Mouse (Mus musculus): ENCODE measurements at regions not wholly inside any gene's neighbourhood (a gene's known extent, or its start where the extent isn't known, plus 50 kb on each side); places are given as distances from the start of the nearest gene placed in this dataset.
"Not testable (repeated sequence)": the region's sequence is repeated elsewhere in the genome, so short reads cannot be mapped to it uniquely, and the experiment has no call there.

DNA sequence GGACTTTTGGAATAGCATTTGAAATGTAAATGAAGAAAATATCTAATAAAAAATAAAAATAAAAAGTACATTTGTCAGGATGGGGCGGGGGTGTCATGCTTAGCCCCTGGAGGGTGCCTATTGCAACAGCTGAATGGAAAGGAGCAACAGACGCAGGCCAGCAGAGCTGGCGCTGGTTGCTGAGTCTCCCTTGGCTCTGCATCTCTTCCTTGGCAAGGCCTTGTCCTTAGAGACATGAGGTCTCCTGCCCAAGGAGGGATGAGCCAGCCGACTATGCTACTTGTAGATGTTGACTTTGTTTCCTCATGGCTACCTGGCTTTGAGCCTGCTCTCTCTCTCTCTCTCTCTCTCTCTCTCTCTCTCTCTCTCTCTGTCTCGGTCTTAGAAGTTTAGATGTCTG is 166.4 kb downstream of the Opa1 start:
- DNase-seq (ENCODE audit: low spot score), result no peak

DNA sequence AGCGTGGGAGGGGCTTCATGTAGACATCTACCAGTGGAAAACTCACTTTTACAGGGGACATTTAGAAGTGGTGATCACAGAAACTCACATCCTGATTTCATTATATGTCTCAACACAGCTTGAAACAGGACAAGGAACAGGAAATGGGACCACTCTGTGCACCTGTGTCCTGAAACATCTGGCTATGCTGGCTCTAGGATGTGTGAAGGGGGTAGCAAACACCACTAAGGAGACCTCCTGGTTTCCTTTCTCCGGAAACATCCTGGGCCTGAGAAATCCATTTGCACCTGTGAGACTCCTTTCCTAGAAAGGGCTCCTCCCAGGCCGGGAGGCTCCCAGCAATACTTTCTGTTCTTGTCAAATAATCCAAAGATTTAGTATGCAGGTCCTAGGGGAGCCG is 167.1 kb downstream of the Opa1 start:
- DNase-seq (ENCODE audit: low spot score), result no peak

DNA sequence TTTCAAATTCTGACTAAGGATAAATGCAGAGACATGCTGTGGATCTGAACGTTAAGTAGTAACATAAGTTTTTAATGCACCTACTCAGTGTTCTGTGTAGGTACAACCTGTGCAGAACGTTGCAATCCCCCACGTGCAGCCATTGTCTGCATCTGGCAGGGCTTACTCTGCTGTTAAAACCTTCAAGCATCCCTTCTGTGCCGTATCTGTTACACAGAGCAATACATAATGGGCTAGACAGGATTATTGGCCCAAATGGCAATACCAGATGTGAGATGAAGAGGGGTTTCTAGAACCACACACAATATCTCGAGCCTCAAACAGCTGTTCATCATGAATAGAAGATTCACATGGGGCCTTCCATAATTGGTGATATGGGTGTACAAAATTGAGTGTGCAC is 170.0 kb downstream of the Opa1 start:
- no peak for DNase-seq (ENCODE audit: low spot score)

DNA sequence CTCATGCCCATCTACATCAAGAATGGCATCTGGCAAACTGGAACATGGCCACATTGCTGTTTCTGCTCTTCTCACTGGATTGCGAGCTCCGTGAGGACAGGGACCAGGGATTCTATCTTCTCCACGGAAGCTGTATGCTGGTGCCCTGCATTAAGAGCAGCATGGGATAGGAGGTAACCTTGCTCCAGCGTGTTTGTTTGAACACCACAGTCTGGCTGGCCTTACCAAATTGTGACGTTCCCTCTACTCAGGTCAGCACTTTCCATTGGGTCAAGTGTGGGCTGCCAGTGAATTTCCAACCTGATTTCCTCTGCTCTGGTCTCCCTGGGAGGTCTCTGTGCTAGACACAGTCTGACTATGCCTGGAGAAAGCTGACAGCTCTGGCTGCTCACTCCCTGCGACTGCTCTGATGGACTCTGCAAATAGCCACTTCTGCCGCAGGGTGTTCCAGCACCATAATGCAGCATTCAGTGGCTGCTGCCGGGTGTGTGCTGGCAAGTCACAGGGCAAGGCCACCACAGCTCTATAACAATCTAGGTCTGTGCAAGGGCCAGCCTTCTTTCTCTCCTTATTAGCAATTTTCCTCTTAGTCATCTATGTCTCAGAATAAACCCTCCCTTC is 175.6 kb downstream of the Opa1 start:
- no peak for DNase-seq (ENCODE audit: low spot score)

DNA sequence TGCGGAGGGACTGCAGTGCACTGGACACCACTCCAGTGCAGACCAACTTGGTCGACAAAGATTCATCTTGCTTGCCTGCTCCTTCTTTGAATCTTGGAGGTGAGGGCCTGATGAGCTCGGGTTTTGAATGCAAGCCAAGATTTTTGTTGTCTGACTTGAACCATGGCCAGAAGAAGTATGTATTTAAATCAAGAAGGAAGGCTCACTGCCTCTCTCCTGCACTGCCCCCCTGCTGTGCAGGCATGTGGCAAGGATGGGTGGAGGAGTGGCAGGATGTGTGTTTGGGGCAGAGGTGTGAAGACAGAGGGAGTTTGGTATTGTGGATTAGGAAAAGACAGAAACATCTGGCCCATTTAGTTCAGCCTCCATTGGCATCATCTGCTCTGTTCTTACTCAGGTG is 179.1 kb downstream of the Opa1 start:
- DNase-seq (ENCODE audit: low spot score), result no peak

DNA sequence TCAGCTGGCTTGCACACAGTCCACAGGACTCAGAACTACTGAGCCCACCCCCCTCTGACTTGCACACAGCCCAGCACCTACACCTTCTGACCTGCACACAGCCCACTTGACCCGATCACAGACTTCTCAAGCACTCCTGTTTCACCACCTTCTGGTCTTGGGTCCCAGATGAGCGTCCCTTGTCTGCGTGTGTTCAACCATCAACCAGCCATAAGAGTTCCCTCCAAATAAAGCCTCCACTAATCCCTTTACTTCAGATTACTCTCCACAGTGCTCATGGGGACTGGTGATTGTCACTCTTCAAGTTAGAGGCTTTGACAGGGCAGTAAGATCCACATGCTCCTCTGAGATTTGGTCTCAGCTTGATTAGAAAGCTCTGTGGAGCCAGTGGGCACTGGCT is 180.3 kb downstream of the Opa1 start:
- no peak for DNase-seq (ENCODE audit: low spot score)

DNA sequence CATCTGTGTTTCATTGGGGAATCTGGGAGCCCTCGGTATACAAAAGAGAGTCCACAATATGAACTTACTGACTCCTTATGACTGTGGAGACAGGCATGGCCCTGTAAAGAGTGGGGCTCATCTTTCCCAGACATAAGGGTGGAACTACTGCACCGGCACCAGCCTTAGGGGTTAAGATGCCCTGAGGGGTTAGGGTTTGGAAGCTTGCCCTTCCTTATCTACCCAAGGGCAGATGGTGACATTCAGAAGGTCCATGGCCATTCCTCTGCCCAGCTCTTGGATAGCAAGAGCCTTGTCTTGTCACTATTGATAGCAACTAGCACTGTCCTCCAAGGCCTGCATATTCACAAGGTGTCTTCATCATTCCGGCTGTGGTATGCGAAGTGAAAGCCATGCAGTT is 181.5 kb downstream of the Opa1 start:
- no peak for DNase-seq (ENCODE audit: low spot score)

DNA sequence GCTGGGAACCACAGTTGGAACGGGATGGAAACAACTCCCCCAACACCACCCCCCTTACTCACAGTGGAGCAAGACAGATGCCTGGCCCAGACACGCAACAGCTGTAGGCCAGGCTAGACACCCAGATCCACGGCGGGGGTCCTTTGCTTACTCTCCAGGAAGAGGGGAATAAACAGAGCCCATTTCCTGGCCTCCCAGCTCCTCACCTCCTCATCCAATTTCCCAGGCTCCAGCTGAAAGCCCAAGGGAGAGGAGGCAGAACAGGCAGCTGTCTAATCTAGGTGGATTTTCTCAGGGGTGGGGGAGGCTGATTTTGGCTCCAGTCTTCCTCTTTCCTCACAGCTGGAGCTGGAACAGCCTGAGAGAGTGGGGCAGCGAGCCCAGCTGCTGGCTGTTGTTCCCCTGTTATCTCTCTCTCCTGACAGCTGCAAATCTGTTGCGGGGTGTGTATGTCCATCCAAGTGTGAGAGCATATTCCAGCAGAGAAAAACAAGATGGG is 182.7 kb downstream of the Opa1 start:
- DNase-seq (ENCODE audit: low spot score), result no peak

DNA sequence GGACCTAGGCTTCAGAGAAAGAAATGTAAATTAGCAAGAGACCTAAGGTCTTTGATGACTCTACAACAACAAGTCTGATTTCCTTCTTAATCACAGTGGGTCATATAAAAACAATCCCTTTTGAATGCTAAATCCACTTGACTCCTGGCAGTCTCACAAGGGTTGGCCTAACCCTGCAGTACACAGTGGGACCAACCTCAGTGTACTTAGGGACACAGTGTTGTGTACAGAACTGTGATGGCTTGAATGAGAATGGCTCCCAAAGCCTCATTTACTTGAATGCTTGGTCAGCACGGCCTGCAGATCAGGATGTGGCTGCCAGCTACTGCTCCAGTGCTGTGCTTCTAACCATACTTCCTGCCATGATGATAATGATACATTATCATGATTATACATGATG is 185.2 kb downstream of the Opa1 start:
- DNase-seq (ENCODE audit: low spot score), result no peak

DNA sequence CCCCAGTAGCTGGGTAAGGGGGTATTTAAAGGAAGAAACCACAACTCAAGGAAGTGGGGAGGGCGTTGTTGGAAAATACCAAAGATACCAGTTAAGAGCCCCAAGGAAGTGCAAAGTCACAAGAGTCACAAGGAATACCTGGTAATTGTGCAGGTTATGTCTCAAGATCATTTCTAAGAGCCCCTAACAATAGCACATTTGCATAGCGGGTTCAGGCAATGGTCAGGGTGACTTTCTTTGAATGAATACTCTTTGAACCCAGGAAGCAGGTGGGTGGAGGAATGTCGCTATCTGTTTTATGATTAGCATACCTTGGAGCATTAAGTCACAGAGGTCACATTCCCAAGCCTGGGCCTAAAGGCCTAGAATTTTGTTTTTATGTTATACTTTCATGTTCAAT is 186.7 kb downstream of the Opa1 start:
- not testable (repeated sequence) for DNase-seq (ENCODE audit: low spot score)

DNA sequence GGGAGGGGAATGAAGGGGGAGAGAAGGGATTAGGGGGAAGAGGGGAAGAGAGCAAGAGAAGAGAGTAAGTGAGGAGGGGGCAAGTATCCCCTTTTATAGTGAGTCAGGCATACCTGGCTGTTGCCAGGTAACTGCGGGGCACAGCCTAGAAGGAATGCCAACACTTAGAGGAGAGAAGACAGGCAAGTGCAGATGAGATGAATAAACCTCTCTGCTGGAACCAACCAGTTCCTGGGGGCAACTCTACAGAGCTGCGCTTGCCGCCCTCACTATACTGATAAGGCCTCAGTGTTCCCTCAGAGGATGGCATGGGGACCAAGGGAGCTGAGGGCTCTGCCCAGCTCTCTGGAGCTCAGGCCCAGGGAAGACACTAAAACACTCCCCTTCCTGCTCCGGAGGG is 192.2 kb downstream of the Opa1 start:
- no peak for DNase-seq (ENCODE audit: low spot score)

DNA sequence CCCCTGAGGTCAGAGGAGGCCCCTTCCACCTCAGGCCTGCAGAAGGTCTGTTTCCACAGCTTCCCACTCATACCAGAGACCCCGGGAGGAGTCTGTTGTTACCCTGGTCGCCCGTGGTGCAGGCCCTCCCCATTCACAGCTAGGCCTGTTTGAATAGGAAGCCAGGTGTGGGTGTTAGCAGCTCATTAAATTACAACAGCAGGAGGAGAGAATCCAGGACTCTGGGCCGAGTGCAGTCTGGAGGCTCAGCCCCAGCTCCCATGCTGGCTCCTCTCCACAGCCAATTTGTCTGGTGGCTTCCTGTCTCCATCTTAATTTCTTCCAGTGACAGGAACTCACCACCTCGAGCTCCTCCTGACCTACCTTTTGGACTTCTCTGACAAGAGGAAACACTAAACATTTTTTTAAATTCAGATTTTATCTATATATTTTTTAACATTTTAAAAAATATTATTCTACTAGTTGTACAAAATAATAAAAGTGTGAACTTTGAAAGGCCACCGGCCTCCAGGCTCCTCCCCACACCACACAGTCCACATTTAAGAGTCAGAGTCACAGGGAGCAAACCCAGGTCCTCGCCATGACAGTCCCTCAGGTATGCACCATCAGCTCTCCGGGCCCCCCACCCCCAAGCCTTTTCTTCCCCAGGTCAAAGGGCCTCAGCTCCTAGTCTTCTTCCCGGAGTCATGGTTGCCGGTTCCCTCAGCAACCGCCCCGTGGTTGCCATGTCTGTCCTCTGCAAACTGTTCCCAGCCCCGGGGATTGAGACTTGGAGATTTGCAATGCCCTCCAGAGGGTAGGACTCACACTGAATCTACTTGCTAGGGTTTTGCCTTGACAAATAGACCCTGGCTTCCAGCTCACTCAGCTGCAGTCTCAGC is 192.8 kb downstream of the Opa1 start:
- DNase-seq (ENCODE audit: low spot score), result no peak

DNA sequence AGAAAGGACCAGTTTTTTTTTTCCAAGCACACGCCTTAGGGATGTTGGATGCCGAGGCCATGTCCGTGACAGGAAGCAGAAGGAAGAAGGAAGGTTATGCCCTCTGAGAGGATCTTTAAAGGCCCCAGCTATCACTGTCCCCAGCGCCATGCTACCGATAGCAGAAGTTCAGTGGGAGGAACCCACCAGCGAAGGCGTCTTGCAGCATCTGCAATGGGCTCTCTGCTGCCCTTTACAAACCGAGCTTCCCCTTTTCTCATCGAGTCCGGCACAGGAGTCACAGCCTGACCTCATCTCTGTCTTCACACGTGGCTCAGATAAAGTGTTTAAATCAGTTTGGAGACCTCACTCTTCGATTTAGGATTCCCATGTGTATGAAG is 193.5 kb downstream of the Opa1 start:
- no peak for DNase-seq (ENCODE audit: low spot score)

DNA sequence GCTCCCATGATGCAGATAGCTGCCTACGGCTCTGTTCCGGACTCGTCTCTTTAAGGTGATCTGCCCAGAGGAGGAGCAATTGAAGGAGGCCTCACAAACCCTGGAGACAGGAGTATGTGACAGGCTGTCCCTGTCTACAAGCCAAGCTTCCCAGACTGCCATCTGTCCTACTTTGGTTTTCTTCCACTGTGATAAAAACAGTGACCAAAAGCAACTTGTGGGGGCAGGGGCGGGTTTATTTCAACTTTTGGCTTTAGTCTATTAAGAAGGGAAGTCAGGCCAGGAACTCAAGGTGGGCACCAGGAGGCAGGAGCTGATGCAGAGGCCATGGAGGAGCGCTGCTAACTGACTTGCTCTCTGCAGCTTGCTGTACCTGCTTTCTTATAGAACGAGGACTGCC is 193.9 kb downstream of the Opa1 start:
- no peak for DNase-seq (ENCODE audit: low spot score)

DNA sequence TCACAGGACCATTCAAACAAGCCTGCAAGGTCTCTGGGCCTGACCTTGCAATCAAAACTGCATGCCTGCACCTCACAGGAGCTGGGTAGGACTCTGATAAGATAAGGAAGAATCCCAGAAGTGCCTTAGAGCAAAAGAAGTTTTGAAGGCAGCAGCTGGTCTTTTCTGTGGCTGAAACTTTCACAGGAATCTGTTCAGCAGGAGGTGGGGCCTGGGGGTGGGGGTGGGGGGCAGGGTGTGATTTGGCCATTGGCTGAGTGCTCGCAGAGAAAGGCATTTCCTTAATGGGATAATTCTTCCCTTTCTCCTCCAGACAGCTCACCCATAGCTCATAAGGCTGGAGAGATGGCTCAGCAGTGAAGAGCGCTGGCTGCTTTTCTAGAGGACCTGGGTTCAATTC is 195.8 kb downstream of the Opa1 start:
- no peak for DNase-seq (ENCODE audit: low spot score)

DNA sequence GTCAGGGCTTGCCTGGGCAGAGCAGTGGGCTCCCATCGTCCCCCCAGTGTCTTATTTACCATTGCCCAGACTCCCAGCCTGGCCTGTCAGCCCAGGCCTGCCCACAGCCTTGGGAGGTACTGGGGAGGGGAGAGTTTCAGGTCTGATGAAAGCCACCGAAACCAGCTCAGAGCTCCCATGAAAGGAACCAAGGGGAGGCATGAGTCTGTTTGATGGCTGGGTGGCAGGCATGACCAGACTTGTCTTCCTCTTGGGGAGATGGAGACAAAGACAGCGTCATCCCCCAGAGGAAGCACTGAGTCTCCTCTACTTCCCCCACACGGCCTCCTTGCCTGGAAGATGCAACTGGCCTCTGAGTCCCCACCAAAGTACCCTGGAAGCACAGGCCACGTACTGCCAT is 196.7 kb downstream of the Opa1 start:
- no peak for DNase-seq (ENCODE audit: low spot score)

DNA sequence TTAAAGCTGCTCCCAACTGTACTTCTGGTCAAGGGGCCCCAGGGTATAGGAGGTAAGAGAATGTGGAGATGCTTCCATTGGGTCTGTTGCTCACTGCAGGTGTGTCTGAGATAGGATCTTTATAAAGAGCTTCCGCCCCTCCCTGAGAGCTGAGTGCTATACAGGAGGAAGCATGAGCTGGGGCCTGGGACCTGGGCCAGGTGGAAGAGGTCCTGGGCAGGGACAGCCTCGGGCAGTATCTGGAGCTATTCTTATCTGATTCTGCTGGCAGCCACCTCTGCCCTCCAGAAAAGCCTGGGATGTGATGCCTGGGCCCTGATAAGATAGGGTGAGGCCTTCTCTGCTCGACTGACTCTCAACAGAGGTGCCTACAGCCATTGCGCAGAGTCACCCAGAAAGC is 203.3 kb downstream of the Opa1 start:
- no peak for DNase-seq (ENCODE audit: low spot score)

DNA sequence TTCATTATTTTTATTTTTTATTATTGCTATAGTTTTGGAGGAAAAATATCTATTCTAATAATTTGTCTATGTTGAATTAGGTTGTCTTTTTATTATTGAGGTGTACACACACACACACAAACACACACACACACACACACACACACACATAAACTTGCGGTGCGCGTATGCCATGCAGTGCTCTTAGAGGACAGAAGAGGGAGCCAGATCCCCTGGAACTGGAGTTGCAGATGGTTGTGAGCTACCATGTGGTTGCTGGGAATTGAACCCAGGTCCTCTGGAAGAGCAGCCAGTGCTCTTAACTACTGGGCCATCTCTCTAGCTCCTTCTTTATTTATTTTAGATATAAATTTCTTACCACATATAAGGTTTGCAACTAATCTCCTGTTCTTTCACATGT is 206.0 kb downstream of the Opa1 start:
- no peak for DNase-seq (ENCODE audit: low spot score)

DNA sequence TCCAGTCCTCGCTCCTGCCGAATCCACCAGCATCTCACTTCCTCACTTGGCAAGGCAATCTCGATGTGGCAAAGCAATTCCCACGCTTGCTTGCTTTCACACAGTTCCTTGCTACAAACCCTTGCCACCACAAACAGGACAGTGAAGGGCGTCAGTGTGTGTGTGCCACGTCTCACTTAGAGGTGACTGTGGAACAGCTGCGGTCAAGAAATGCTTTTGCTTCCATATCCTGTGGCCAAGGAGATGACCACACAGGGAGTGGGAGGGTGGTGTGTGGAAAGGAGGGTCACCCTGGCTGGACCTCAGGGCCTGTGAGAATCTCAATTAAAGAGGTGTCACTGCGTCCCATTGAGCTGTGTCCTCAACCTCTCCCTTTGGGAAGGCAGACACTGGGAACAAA is 207.4 kb downstream of the Opa1 start:
- no peak for DNase-seq (ENCODE audit: low spot score)

DNA sequence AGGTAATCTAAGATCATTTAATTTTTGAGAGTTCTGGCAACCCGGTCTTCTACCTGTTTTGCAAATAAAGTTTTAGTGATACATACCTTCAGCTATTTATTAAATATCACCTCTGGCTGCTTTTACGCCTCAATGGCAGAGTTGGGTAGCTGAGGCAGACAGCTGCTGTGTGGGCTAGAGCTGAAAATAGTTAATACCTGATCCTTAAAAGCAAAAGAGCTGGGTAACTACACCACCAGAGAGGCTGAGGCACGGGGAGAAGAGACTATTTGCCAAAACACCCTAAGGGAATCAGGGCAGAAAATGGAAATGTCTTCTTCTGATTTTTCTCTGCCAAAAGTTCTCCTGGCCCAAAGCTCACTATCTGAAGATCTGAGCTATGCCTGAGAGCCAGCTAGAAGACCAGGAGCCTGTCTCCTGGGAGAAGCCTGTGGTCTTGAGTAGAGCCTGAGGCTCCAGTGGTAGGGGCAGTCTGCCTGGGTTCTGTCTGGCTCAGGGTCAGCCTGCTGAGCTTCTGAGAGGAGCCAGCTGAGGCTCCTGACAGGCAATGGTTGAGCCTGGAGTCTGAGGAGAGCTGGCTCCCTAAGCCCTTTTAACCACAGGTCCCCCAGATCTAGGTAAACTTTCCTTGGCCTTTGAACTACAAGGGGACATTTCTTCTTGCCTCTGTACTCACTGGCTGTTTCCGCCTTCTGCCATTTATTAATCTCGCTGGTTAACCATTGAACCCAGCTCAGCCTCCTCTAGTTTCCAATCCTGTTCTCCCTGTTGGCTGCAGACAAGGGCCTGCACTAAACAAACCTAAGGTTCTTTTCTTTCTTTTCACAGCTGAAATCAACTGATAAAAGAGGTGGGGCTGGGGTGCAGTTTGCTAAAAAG is 208.7 kb downstream of the Opa1 start:
- DNase-seq (ENCODE audit: low spot score), result no peak

DNA sequence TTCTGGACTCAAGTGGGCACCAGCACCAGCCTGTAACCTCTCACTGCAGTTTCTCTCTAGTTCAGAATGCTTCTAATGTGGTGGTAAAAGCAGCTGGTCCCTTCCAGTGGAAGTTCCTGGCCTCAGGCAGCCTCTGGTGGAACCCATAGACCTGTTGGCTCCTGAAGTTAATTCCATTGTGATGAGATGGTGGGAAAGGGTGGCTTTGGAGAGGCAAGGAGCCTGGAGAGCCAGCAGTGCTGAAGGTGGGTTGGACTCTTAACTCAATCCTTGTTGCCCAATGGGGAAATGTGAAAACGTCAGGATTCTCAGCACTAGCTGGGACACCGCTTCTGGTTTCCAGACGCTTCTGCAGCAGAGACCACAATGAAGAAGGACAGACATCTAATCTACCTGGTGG is 210.9 kb downstream of the Opa1 start:
- no peak for DNase-seq (ENCODE audit: low spot score)

DNA sequence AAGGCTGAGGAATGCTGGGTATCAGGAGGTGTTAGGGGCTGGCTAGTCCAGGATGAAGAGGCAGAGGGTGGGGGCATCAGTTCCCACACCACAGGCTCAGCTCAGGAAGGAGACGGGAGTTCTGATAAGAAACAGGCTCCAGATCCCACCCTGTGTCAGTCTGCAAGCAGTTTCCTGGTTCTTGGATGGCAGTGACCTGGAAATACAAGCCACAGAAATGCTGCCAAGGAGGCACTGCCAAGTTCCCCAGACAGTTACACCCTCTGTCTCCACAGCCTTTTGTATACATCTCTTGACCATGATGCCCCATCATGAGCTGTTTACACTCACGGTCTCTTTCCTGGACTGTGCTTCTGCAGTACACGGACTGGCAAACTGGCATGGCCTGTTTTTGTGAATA is 220.1 kb downstream of the Opa1 start:
- no peak for DNase-seq (ENCODE audit: low spot score)

DNA sequence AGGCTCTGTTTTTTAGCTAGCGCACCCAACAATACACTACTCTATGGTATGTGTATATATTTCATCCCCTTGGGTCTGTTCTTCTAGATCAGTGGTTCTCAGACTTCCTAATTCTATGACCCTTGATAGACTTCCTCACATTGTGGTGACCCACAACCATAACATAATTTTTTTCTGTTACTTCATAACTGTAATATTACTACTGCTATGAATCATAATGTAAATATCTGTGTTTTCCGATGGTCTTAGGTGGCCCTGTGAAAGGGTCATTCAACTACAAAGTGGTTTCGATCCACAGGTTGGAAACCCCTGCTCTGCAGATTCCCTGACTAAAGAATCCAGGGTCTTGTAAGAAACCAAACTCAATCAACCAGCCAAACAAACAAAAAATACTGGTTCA is 220.8 kb downstream of the Opa1 start:
- DNase-seq (ENCODE audit: low spot score), result no peak
